Mouse (Mus musculus) lung, adult 2 months (tissue): ENCODE data around the gene Atp7a. TPM values are rescaled to one million over a fixed set of nuclear protein-coding genes. Genes with fewer than 3 reads are reported as not detected.

Source experiments
- DNase-seq: peaks from one replicate; pipeline ENCODE4 v3.0.0; 2022
- H3K4me1 ChIP-seq: fragments of 200-500 bp; 2 replicates; pipeline ENCODE4 v1.6.1; 2011; ENCODE audit warnings: low read length; ENCODE audit not compliant: control insufficient read depth, insufficient read depth
- H3K4me3 ChIP-seq: fragments of 200-500 bp; replicated peaks from 2 replicates; pipeline ENCODE3; 2011; ENCODE audit warnings: low read depth, mild to moderate bottlenecking, control low read depth, low read length; ENCODE audit errors: extremely low read depth
- CTCF ChIP-seq: fragments of 200-500 bp; IDR thresholded peaks from 2 replicates; pipeline ENCODE4 v1.5.1; 2011; ENCODE audit warnings: mild to moderate bottlenecking, low read length, control low read depth; ENCODE audit not compliant: insufficient read depth
- POLR2A ChIP-seq: fragments of 200-500 bp; IDR thresholded peaks from 2 replicates; pipeline ENCODE4 v1.6.1; 2011; ENCODE audit warnings: low read depth, mild to moderate bottlenecking, control low read depth, low read length, borderline replicate concordance; ENCODE audit errors: extremely low read depth
- WGBS: fragments of 180-500 bp; shearing (Covaris S2); methylation state at CpG from one replicate; pipeline ENCODE4 v1.1.7; 2018; 5-methylcytosine and 5-hydroxymethylcytosine counted together
- polyA plus RNA-seq: library from polyadenylated mRNA; depleted of rRNA; stranded (reverse); fragments of >200 nt; gene quantifications from 2 replicates; pipeline ENCODE4 v1.2.3, GENCODE M21; 2012; rRNA removed

Gene Atp7a
- polyA plus RNA-seq, 1 experiment: 7.9 TPM

- TF ChIP-seq POLR2A: no peak
- TF ChIP-seq CTCF: no peak
- DNase-seq: no peak
- H3K4me1 ChIP-seq: no peaks in the 10 kb centered on the region
- WGBS: 40% methylated on average over 5 of the region's 5 CpGs
- H3K4me3 ChIP-seq: no peak overlapping the region
Measured at GRCm38 (mm10) chrX:106163995-106164394, 136.9 kb downstream of the Atp7a start.

- Histone ChIP-seq H3K4me3 (no peak overlapping the region), H3K4me1 (no peaks in the 10 kb centered on the region)
- no peak for DNase-seq
- TF ChIP-seq CTCF (no peak), POLR2A (no peak)
- 51% methylated on average over 5 of the region's 5 CpGs for WGBS
Measured at GRCm38 (mm10) chrX:106164555-106164954, 137.5 kb downstream of the Atp7a start.

GRCm38 (mm10) chrX:106165089-106165488 is 138.0 kb downstream of the Atp7a start:
- no peak overlapping the region for H3K4me3 ChIP-seq
- TF ChIP-seq CTCF (no peak), POLR2A (no peak)
- DNase-seq: no peak
- H3K4me1 ChIP-seq: no peaks in the 10 kb centered on the region
- 53% methylated on average over 1 of the region's 1 CpGs for WGBS

- Histone ChIP-seq H3K4me3 (peak overlapping the region; percentile 33), H3K4me1 (no peaks in the 10 kb centered on the region)
- TF ChIP-seq CTCF (peak; percentile 55), POLR2A (no peak)
- DNase-seq: peak; percentile 50
- 34% methylated on average over 18 of the region's 18 CpGs for WGBS
Measured at GRCm38 (mm10) chrX:106171106-106171852, 144.2 kb downstream of the Atp7a start.

- H3K4me3 ChIP-seq: no peak overlapping the region
- WGBS: 52% methylated on average over 6 of the region's 6 CpGs
- DNase-seq: no peak
- H3K4me1 ChIP-seq: no peaks in the 10 kb centered on the region
- no peak for TF ChIP-seq CTCF
- TF ChIP-seq POLR2A: no peak
Measured at GRCm38 (mm10) chrX:106171853-106172154, 144.7 kb downstream of the Atp7a start.

Other genes with a start within 250 kb of the Atp7a start
- 41.5 and 62.7 TPM in 2 replicates for gene Atrx, start 97.9 kb upstream of the Atp7a start, polyA plus RNA-seq
- 4.5 and 7.9 TPM in 2 replicates for gene Magt1, start 15.4 kb upstream of the Atp7a start, polyA plus RNA-seq
- gene Cox7b, start 11.6 kb upstream of the Atp7a start, polyA plus RNA-seq: 42.6 and 60.5 TPM in 2 replicates
- 1.4 and 2.0 TPM in 2 replicates for gene Tlr13, start 115.9 kb downstream of the Atp7a start, polyA plus RNA-seq
- 32.1 and 64.4 TPM in 2 replicates for gene Pgk1, start 159.8 kb downstream of the Atp7a start, polyA plus RNA-seq
- gene Taf9b, start 193.9 kb downstream of the Atp7a start, polyA plus RNA-seq: 6.2 and 11.0 TPM in 2 replicates
- not detected in 2 replicates for gene Fnd3c2, start 228.1 kb downstream of the Atp7a start, polyA plus RNA-seq